Mouse (Mus musculus) lung, adult 2 months (tissue): ENCODE measurements around the gene Anp32e. TPM values are rescaled to one million over a fixed set of nuclear protein-coding genes. Genes with fewer than 3 reads are reported as not detected.
"Not testable (repeated sequence)": the region's sequence is repeated elsewhere in the genome, so short reads cannot be mapped to it uniquely, and the experiment has no call there.

Experiments
- DNase-seq: peaks from one replicate; pipeline ENCODE4 v3.0.0; 2022
- H3K4me1 ChIP-seq: fragments of 200-500 bp; 2 replicates; pipeline ENCODE4 v1.6.1; 2011; ENCODE audit warnings: low read length; ENCODE audit not compliant: control insufficient read depth, insufficient read depth
- H3K4me3 ChIP-seq: fragments of 200-500 bp; replicated peaks from 2 replicates; pipeline ENCODE3; 2011; ENCODE audit warnings: low read depth, mild to moderate bottlenecking, control low read depth, low read length; ENCODE audit errors: extremely low read depth
- CTCF ChIP-seq: fragments of 200-500 bp; IDR thresholded peaks from 2 replicates; pipeline ENCODE4 v1.5.1; 2011; ENCODE audit warnings: mild to moderate bottlenecking, low read length, control low read depth; ENCODE audit not compliant: insufficient read depth
- POLR2A ChIP-seq: fragments of 200-500 bp; IDR thresholded peaks from 2 replicates; pipeline ENCODE4 v1.6.1; 2011; ENCODE audit warnings: low read depth, mild to moderate bottlenecking, control low read depth, low read length, borderline replicate concordance; ENCODE audit errors: extremely low read depth
- WGBS: fragments of 180-500 bp; shearing (Covaris S2); methylation state at CpG from one replicate; pipeline ENCODE4 v1.1.7; 2018; 5-methylcytosine and 5-hydroxymethylcytosine counted together
- polyA plus RNA-seq: library from polyadenylated mRNA; depleted of rRNA; stranded (reverse); fragments of >200 nt; gene quantifications from 2 replicates; pipeline ENCODE4 v1.2.3, GENCODE M21; 2012

Gene Anp32e
- polyA plus RNA-seq, 1 experiment = 17.4 TPM

DNA sequence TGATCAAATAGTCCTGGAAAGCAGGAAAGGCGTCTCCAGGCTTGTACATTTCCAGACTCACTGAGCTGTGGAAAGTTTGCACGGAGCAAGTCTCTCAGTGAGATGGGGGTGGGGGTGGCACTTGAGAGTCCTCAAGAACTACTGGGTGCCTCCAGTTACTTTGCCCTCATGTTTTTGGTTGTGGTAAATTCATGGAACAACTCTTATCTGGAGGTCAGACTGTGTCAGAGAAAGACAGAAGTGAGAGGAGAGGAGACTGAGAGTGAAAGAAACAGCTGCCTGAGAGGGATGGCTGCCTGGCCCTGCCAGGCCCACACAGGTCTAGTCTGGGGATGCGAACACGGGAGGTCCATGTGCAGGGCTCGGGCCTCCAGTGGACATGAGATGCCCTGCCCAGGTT, 26.3 kb downstream of the Anp32e start:
- 86% methylated on average over 5 of the region's 5 CpGs for WGBS
- TF ChIP-seq POLR2A (no peak), CTCF (no peak)
- no peaks in the 10 kb centered on the region for H3K4me1 ChIP-seq
- H3K4me3 ChIP-seq = no peak overlapping the region
- DNase-seq = no peak

DNA sequence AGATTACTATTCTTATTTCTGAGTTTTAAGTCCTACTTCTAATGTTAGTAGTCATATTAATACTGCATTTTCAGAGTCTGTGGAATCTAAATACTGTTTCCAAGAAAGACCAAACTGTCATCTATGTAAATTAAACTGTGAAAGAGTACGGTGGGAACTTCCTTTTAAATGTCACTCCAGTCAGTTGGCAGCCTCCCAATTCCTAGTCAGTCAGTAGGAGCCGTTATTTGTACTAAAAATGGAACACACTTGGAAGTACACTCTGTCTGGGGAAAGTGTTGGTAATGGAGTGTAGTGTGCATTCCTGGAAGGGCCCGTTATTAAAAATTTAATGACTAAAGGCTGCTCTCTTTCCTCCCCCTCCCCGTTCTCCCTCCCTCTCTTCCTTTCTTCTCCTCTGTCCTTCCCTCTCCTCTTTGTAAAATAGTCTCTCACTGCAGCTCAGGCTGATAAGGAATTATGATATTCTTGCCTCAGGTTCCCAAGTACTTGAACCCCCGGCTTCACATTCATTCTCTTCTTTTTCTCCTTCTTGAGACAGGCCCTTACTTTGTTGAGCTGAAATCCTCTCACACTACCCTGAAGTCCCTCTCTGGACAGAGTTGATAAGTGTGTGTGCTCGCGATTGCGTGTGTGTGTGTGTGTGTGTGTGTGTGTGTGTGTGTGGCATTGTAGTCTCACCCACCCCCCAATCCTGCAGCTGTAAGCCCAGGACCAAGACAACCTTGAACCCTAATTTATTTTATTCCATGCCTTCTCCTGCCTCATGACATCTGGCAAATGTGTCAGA, 28.5 kb downstream of the Anp32e start:
- Histone ChIP-seq H3K4me1 (no peaks in the 10 kb centered on the region), H3K4me3 (no peak overlapping the region)
- no peak for DNase-seq
- WGBS = 26% methylated on average over 8 of the region's 8 CpGs
- TF ChIP-seq POLR2A (no peak), CTCF (no peak)

DNA sequence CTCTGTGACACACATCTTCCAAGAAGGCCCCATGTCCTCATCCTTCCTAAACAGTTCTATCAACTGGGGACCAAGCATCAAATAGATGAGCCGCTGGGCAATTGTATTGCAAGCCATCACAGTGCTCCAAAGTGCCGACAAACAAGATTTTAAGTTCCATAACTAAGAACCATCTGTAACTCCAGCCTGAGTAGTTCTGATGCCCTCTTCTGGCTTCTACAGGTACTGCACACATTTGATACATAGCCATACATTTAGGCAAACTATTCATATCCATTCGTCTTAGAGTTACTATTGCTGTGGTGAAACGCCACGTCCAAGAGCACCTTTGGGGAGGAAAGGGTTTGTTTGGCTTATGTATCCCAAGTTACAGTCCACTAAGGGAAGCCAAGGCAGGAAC, 30.0 kb downstream of the Anp32e start:
- no peak for TF ChIP-seq CTCF
- no peak for TF ChIP-seq POLR2A
- DNase-seq = no peak
- 73% methylated on average over 5 of the region's 5 CpGs for WGBS
- H3K4me1 ChIP-seq = no peaks in the 10 kb centered on the region
- H3K4me3 ChIP-seq = no peak overlapping the region

DNA sequence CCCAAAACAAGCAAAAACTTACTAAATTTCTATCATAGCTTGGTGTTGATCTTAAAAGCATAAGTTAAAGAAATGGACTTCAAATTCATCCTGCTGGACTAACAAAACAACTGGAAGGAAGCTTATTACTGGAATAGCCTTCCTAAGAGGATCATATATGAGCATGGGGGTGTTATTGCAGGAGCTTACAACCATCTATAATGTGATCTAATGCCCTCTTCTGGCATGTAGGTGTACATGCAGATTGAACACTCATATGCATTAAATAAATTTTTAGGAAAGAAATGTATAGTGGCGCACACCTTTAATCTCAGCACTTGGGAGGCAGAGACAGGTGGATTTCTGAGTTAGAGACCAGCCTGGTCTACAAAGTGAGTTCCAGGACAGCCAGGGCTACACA, 30.8 kb downstream of the Anp32e start:
- Histone ChIP-seq H3K4me3 (no peak overlapping the region), H3K4me1 (no peaks in the 10 kb centered on the region)
- no peak for TF ChIP-seq CTCF
- no peak for TF ChIP-seq POLR2A
- 85% methylated on average over 1 of the region's 1 CpGs for WGBS
- no peak for DNase-seq

DNA sequence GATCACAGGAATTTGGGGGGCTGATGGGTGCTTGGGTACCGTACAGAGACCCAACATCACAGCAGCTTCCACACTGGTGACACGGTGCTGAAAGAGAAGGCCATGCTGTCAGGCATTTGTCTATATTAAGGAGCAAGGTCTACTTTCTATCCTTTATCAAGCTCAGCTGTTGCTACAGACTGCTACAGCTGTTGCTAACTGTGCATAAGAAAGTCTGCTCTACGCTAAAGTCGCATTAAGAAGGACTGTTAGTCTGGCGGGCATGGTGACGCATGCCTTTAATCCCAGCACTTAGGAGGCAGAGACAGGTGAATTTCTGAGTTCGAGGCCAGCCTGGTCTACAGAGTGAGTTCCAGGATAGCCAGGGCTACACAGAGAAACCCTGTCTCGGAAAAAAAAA, 33.1 kb downstream of the Anp32e start:
- H3K4me3 ChIP-seq, DNase-seq, H3K4me1 ChIP-seq: not testable (repeated sequence)
- WGBS = 78% methylated on average over 8 of the region's 8 CpGs

DNA sequence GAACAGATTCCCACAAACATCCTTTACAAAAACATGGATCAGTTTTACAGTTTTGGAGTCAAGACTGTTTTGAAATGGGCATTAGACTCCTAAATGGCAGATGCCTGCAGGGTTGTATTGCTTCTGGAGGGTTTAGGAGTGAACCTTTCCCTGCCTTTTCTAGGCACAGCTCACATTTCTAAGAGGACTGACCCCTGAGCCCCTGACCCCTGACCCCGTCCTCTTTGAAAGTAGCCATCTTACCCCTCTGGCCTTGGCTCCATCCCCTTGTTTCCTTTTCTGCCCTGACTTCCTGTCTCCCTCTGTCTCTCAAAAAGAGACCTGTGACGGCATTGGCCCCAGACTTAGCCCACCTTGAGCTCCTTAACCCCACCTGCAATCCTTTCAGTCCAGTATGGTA, 34.2 kb downstream of the Anp32e start:
- 61% methylated on average over 2 of the region's 2 CpGs for WGBS
- TF ChIP-seq POLR2A (no peak), CTCF (no peak)
- H3K4me3 ChIP-seq = no peak overlapping the region
- peaks cover 2% of the 10 kb centered on the region; the same call in 1 of the 2 replicates for H3K4me1 ChIP-seq
- no peak for DNase-seq

DNA sequence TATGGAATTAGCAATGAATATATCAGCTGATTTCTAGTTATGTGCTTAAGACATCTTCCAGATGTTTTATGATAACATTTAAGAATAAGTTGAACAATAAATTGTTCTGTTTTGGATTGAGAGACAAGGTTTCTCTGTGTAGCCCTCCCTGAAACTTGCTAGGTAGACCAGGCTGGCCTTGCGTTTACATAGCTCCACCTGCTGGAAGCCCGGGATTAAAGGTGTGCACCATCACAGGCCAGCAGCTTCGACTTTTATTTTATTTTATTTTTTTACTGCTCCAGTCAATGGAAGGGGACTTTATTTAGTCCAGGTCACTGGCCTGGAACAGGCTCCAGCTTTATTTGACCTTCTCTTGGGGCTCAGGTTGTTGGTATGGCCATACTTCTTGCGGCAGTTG, 34.6 kb downstream of the Anp32e start:
- Histone ChIP-seq H3K4me3 (no peak overlapping the region), H3K4me1 (peaks cover 2% of the 10 kb centered on the region; the same call in 1 of the 2 replicates)
- WGBS = 37% methylated on average over 4 of the region's 4 CpGs
- no peak for DNase-seq
- peak; percentile 55 for TF ChIP-seq CTCF
- TF ChIP-seq POLR2A = no peak

DNA sequence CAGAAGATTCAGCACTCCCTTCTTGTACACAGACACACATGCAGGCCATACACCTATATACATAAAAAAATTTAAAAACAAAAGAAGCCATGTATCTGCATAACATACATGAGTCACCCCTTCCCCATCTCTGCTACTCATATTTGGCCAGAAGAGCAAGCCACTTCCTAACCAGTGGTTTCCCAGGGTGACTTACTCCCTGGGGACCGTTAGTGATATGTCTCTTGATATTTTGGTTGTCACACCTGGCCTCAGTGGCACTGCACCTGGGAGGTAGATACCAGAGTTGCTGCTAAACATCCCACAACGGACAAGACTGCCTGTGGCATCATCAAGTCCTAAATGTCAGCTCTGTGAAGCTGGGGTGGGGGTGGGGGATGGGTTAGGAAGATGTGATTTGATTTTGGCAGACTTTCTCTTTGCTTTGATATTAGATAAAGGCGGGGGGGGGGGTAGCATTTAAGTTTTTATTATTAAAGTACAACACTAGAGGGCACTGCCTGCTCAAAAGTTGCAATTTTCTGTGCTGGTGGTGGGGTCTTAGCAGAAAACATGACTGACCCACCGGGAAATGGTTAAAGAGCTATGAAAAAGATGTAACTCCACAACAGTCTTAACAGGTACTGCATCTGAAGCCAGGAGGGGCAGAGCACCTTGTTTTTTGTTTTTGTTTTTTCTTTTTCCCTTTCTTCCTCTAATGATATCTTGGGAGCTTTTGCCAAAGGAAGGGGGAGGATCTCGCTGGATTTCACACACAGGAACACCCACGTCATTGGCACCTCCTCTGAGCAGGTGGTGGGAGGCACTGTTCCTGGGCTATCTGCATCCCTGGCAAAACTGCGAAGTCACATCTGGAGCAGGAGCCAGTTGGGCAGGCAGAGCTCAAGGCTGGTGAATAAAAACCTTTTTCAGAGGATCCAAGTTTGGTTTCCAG, 36.7 kb downstream of the Anp32e start:
- 6% methylated on average over 7 of the region's 7 CpGs for WGBS
- TF ChIP-seq CTCF (0 out of 2 replicates have a peak, but pooled peaks have one; percentile 19), POLR2A (no peak)

DNA sequence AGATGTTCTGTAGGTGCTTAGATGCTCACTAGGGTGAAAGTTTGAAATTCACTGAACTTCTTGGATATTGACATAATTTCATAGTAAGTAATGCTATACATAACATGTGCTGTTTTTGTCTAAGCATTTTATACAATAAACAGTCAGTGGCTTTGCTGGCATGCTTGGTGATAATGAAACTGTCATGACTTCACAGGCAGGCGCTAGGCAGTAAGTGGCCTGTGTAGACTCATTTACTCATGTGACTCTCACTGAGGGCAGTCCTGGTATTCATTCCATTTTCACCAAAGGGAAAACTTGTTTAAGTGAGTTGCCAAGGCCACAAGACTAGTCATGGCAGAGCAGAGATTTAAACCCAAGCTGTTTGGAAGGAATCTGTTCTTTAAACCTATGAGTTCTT, 40.2 kb downstream of the Anp32e start:
- no peak overlapping the region for H3K4me3 ChIP-seq
- H3K4me1 ChIP-seq = peaks cover 2% of the 10 kb centered on the region; the same call in 1 of the 2 replicates
- DNase-seq = no peak
- WGBS = 82% methylated on average over 1 of the region's 1 CpGs
- TF ChIP-seq POLR2A (no peak), CTCF (no peak)

More for the DNA sequence above, 36.7 kb downstream of the Anp32e start:
- Histone ChIP-seq H3K4me1 (peaks cover 2% of the 10 kb centered on the region; the same call in 1 of the 2 replicates), H3K4me3 (no peak overlapping the region)
- DNase-seq = peak; percentile 16

DNA sequence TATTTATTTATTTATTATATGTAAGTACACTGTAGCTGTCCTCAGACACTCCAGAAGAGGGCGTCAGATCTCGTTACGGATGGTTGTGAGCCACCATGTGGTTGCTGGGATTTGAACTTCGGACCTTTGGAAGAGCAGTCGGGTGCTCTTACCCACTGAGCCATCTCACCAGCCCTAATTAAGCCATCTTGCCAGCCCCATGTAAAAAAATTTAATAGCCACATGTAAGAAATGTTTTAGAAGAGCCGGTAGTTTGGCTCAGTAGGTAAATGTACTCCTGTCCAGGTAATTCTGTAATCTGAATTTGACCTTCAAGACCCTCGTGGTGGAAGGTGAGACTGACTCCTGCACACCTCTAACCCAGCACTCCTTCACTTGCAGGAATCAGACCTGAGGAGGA, 41.6 kb downstream of the Anp32e start:
- 69% methylated on average over 7 of the region's 7 CpGs for WGBS
- H3K4me3 ChIP-seq, H3K4me1 ChIP-seq, DNase-seq: not testable (repeated sequence)
